Mouse (Mus musculus): ENCODE measurements at regions not wholly inside any gene's neighbourhood (a gene's known extent, or its start where the extent isn't known, plus 50 kb on each side); places are given as distances from the start of the nearest gene placed in this dataset.
A peak's percentile ranks its signal among the peaks of the same experiment; 100 is the strongest.

- Histone ChIP-seq H3K27me3 (replicated peaks) (no peaks in the 10 kb centered on the region), H3K4me2 (replicated peaks) (no peak overlapping the region), H3K9ac (no peak overlapping the region), H3K36me3 (no peaks in the 10 kb centered on the region), H3K9me3 (no peaks in the 10 kb centered on the region), H3K4me1 (no peaks in the 10 kb centered on the region), H3K4me3 (no peak overlapping the region), H3K27ac (no peak overlapping the region)
- ATAC-seq (ENCODE audit: low FRiP score, low read depth), result no peak
- 84% methylated on average over 2 of the region's 2 CpGs for WGBS
Observed at GRCm38 (mm10) chr4:64635256-64635962, 488.6 kb upstream of the Pappa start.

GRCm38 (mm10) chr4:64640056-64640455 lies 483.9 kb upstream of the Pappa start:
- H3K27ac ChIP-seq, result no peak overlapping the region
- ATAC-seq (ENCODE audit: low FRiP score, low read depth), result no peak
- H3K4me2 ChIP-seq (replicated peaks), result no peak overlapping the region
- no peaks in the 10 kb centered on the region for H3K36me3 ChIP-seq
- H3K4me3 ChIP-seq, result no peak overlapping the region
- WGBS, result 89% methylated on average over 3 of the region's 3 CpGs
- no peaks in the 10 kb centered on the region for H3K4me1 ChIP-seq
- H3K27me3 ChIP-seq (replicated peaks), result no peaks in the 10 kb centered on the region
- H3K9me3 ChIP-seq, result no peaks in the 10 kb centered on the region
- H3K9ac ChIP-seq, result no peak overlapping the region

GRCm38 (mm10) chr4:64640976-64641375 lies 483.0 kb upstream of the Pappa start:
- Histone ChIP-seq H3K4me1 (no peaks in the 10 kb centered on the region), H3K9ac (no peak overlapping the region), H3K4me2 (replicated peaks) (no peak overlapping the region), H3K4me3 (no peak overlapping the region), H3K36me3 (no peaks in the 10 kb centered on the region), H3K27ac (no peak overlapping the region), H3K9me3 (no peaks in the 10 kb centered on the region), H3K27me3 (replicated peaks) (no peaks in the 10 kb centered on the region)
- WGBS, result 84% methylated on average over 1 of the region's 1 CpGs
- no peak for ATAC-seq (ENCODE audit: low FRiP score, low read depth)

- no peak overlapping the region for H3K27ac ChIP-seq
- no peaks in the 10 kb centered on the region for H3K36me3 ChIP-seq
- no peak for ATAC-seq (ENCODE audit: low FRiP score, low read depth)
- H3K9ac ChIP-seq, result no peak overlapping the region
- no peaks in the 10 kb centered on the region for H3K27me3 ChIP-seq (replicated peaks)
- no peak overlapping the region for H3K4me2 ChIP-seq (replicated peaks)
- 86% methylated on average over 2 of the region's 2 CpGs for WGBS
- H3K4me3 ChIP-seq, result no peak overlapping the region
- no peaks in the 10 kb centered on the region for H3K9me3 ChIP-seq
- H3K4me1 ChIP-seq, result no peaks in the 10 kb centered on the region
Observed at GRCm38 (mm10) chr4:64645141-64645540, 478.8 kb upstream of the Pappa start.

- Histone ChIP-seq H3K9ac (no peak overlapping the region), H3K36me3 (no peaks in the 10 kb centered on the region), H3K4me3 (no peak overlapping the region), H3K4me2 (replicated peaks) (no peak overlapping the region), H3K9me3 (no peaks in the 10 kb centered on the region), H3K4me1 (no peaks in the 10 kb centered on the region), H3K27me3 (replicated peaks) (no peaks in the 10 kb centered on the region), H3K27ac (no peak overlapping the region)
- WGBS, result 88% methylated on average over 3 of the region's 3 CpGs
- no peak for ATAC-seq (ENCODE audit: low FRiP score, low read depth)
Observed at GRCm38 (mm10) chr4:64654157-64654556, 469.8 kb upstream of the Pappa start.

GRCm38 (mm10) chr4:64655534-64655933 lies 468.4 kb upstream of the Pappa start:
- Histone ChIP-seq H3K27ac (no peak overlapping the region), H3K9me3 (no peaks in the 10 kb centered on the region), H3K4me3 (no peak overlapping the region), H3K4me2 (replicated peaks) (no peak overlapping the region), H3K27me3 (replicated peaks) (no peaks in the 10 kb centered on the region), H3K9ac (no peak overlapping the region), H3K36me3 (no peaks in the 10 kb centered on the region), H3K4me1 (no peaks in the 10 kb centered on the region)
- ATAC-seq (ENCODE audit: low FRiP score, low read depth), result no peak

GRCm38 (mm10) chr4:64663722-64664121 lies 460.3 kb upstream of the Pappa start:
- no peak overlapping the region for H3K4me3 ChIP-seq
- no peak overlapping the region for H3K4me2 ChIP-seq (replicated peaks)
- H3K27me3 ChIP-seq (replicated peaks), result no peaks in the 10 kb centered on the region
- H3K36me3 ChIP-seq, result no peaks in the 10 kb centered on the region
- no peaks in the 10 kb centered on the region for H3K9me3 ChIP-seq
- 89% methylated on average over 2 of the region's 2 CpGs for WGBS
- no peak overlapping the region for H3K9ac ChIP-seq
- no peak for ATAC-seq (ENCODE audit: low FRiP score, low read depth)
- H3K27ac ChIP-seq, result no peak overlapping the region
- H3K4me1 ChIP-seq, result no peaks in the 10 kb centered on the region

GRCm38 (mm10) chr4:64667998-64668397 lies 456.0 kb upstream of the Pappa start:
- Histone ChIP-seq H3K9ac (no peak overlapping the region), H3K27me3 (replicated peaks) (no peaks in the 10 kb centered on the region), H3K9me3 (no peaks in the 10 kb centered on the region), H3K4me3 (no peak overlapping the region), H3K4me1 (no peaks in the 10 kb centered on the region), H3K36me3 (no peaks in the 10 kb centered on the region), H3K4me2 (replicated peaks) (no peak overlapping the region), H3K27ac (no peak overlapping the region)
- ATAC-seq (ENCODE audit: low FRiP score, low read depth), result no peak
- 89% methylated on average over 3 of the region's 3 CpGs for WGBS

GRCm38 (mm10) chr4:64669722-64670121 lies 454.3 kb upstream of the Pappa start:
- ATAC-seq (ENCODE audit: low FRiP score, low read depth), result no peak
- Histone ChIP-seq H3K27ac (no peak overlapping the region), H3K9me3 (no peaks in the 10 kb centered on the region), H3K4me1 (no peaks in the 10 kb centered on the region), H3K4me2 (replicated peaks) (no peak overlapping the region), H3K4me3 (no peak overlapping the region), H3K36me3 (no peaks in the 10 kb centered on the region), H3K27me3 (replicated peaks) (no peaks in the 10 kb centered on the region), H3K9ac (no peak overlapping the region)
- WGBS, result 78% methylated on average over 2 of the region's 2 CpGs

- H3K36me3 ChIP-seq, result no peaks in the 10 kb centered on the region
- no peak overlapping the region for H3K4me2 ChIP-seq (replicated peaks)
- no peak overlapping the region for H3K27ac ChIP-seq
- H3K4me3 ChIP-seq, result no peak overlapping the region
- H3K9me3 ChIP-seq, result no peaks in the 10 kb centered on the region
- peak; percentile 33; the same call in 1 of the 2 replicates for ATAC-seq (ENCODE audit: low FRiP score, low read depth)
- no peak overlapping the region for H3K9ac ChIP-seq
- WGBS, result 52% methylated on average over 6 of the region's 6 CpGs
- H3K27me3 ChIP-seq (replicated peaks), result no peaks in the 10 kb centered on the region
- no peaks in the 10 kb centered on the region for H3K4me1 ChIP-seq
Observed at GRCm38 (mm10) chr4:64676438-64676837, 447.5 kb upstream of the Pappa start.

GRCm38 (mm10) chr4:64676881-64677280 lies 447.1 kb upstream of the Pappa start:
- no peaks in the 10 kb centered on the region for H3K9me3 ChIP-seq
- no peak for ATAC-seq (ENCODE audit: low FRiP score, low read depth)
- no peak overlapping the region for H3K4me3 ChIP-seq
- WGBS, result 62% methylated on average over 5 of the region's 5 CpGs
- H3K27ac ChIP-seq, result no peak overlapping the region
- H3K9ac ChIP-seq, result no peak overlapping the region
- H3K27me3 ChIP-seq (replicated peaks), result no peaks in the 10 kb centered on the region
- H3K36me3 ChIP-seq, result no peaks in the 10 kb centered on the region
- H3K4me2 ChIP-seq (replicated peaks), result 0 out of 2 replicates have a peak overlapping the region, but pooled peaks have one; percentile 4
- H3K4me1 ChIP-seq, result no peaks in the 10 kb centered on the region

GRCm38 (mm10) chr4:64684654-64685053 lies 439.3 kb upstream of the Pappa start:
- no peak for ATAC-seq (ENCODE audit: low FRiP score, low read depth)
- no peak overlapping the region for H3K9ac ChIP-seq
- no peaks in the 10 kb centered on the region for H3K36me3 ChIP-seq
- no peaks in the 10 kb centered on the region for H3K27me3 ChIP-seq (replicated peaks)
- H3K27ac ChIP-seq, result no peak overlapping the region
- no peaks in the 10 kb centered on the region for H3K9me3 ChIP-seq
- no peak overlapping the region for H3K4me3 ChIP-seq
- H3K4me1 ChIP-seq, result no peaks in the 10 kb centered on the region
- no peak overlapping the region for H3K4me2 ChIP-seq (replicated peaks)
- WGBS, result 94% methylated on average over 1 of the region's 1 CpGs

- no peaks in the 10 kb centered on the region for H3K27me3 ChIP-seq (replicated peaks)
- WGBS, result 38% methylated on average over 1 of the region's 1 CpGs
- ATAC-seq (ENCODE audit: low FRiP score, low read depth), result no peak
- H3K9me3 ChIP-seq, result no peaks in the 10 kb centered on the region
- no peak overlapping the region for H3K27ac ChIP-seq
- H3K9ac ChIP-seq, result no peak overlapping the region
- no peaks in the 10 kb centered on the region for H3K36me3 ChIP-seq
- H3K4me3 ChIP-seq, result no peak overlapping the region
- no peak overlapping the region for H3K4me2 ChIP-seq (replicated peaks)
- H3K4me1 ChIP-seq, result no peaks in the 10 kb centered on the region
Observed at GRCm38 (mm10) chr4:64696134-64696533, 427.8 kb upstream of the Pappa start.

All from neural tube, embryonic 12.5 days (tissue).